Mouse (Mus musculus): ENCODE data around the gene Rab25.

DNA sequence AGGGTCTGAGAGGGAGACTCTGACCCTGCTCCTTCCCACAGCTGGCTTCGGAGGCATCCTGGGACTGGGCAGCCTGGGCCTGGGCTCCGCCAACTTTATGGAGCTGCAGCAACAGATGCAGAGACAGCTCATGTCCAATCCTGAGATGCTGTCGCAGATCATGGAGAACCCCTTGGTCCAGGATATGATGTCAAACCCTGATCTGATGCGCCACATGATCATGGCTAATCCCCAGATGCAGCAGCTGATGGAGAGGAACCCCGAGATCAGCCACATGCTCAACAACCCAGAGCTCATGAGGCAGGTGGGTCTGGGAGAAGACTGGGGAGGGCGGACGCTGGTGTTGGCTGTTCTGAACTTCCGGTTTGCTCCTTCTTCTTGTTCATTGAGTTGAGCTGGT is 8.5 kb upstream of the Rab25 start:
- no peak for TF ChIP-seq CTCF (IDR thresholded peaks at IDR 0.05)
- no peak for TF ChIP-seq POLR2A (IDR thresholded peaks at IDR 0.05; ENCODE audit: insufficient read depth, low read depth, low read length)
- no peak for TF ChIP-seq EP300 (IDR thresholded peaks at IDR 0.05; ENCODE audit: insufficient read depth, low read depth, low read length)

Data from heart, adult 2 months (tissue).